Mouse (Mus musculus): ENCODE results near the gene Olfr1346. TPM values are rescaled to one million over a fixed set of nuclear protein-coding genes. Genes with fewer than 3 reads are reported as not detected.

The Olfr1346 gene
- polyA plus RNA-seq (2017; shearing (Covaris generic)) = not detected

GRCm38 (mm10) chr7:6466951-6467350 is at the start of gene Olfr1346:
TSS of gene Olfr1346 (plus strand) at chr7:6467101.

DNA sequence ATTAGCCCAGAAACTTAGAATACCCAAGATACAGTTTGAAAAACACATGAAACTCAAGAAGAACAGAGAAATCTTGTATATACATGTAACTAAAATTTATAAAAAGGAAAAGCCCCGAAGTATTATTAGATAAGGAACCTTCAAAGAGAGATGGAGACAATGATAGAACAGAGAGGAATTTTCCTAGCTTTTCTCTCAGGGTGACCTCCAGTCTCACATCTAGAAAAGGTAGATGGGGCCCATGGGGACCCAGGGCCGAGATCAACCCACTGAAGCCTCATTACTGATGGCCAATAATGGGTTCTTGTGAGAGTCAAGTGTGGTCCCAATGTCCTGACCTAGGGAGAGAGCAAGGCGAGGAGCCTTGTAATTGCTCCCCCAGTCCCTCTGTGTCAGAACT is 28.5 kb upstream of the Olfr1346 start, which contains the start of gene Olfr1344:
Gene Olfr1344, plus strand, starts transcription at position 301 of the 400 bp plus-strand sequence.

DNA sequence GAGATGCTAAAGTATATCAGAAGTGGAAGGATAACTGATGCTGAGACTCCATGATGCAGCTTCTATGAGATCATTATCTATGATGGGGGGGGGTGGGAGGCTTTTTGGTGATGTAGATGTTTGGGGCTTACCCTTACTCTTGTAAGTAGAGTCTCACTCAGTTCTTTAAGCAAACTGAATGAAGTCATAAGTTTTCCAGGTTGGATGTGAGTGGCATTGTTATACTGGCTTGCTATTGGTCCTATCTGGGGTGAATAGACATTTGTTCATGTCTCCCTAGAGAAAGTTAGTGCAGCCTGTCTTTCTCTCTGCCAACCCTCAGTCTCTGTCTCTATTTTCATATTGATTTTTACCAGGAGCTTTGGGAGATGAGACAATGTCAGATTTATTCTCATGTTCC is 11.0 kb upstream of the Olfr1346 start, which contains the start of gene Olfr1336:
Gene Olfr1336, plus strand, starts transcription at position 301 of the 400 bp plus-strand sequence.

GRCm38 (mm10) chr7:6486841-6487240 is 19.9 kb downstream of the Olfr1346 start, which contains the start of gene Olfr5:
TSS of gene Olfr5 (minus strand) at chr7:6486941.

GRCm38 (mm10) chr7:6499655-6500054 is 32.8 kb downstream of the Olfr1346 start, which contains the start of gene Olfr1347:
TSS of gene Olfr1347 (minus strand) at chr7:6499755.

DNA sequence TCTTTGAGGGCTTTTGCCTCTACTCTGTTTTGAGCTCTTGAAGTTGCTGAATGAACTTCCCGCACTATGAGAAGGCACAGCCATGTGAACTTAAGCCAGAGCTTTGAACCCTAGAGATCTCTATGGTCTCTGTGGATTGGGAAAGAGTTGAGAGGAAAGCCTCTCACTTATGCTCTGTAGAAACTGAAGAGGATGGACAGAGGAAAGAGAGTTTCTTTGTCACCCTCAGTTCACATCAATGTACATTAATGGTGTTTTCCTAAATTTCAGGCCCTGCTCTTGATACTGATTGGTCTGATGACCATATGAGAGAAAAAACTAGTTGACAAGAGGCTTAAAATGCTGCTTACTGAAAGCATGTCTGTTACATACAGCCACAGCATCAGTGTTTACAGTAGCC is 41.7 kb downstream of the Olfr1346 start, which contains the start of gene Olfr1348:
Gene Olfr1348, minus strand, starts transcription at position 101 of the 400 bp plus-strand sequence.

GRCm38 (mm10) chr7:6522850-6523249 is 55.9 kb downstream of the Olfr1346 start, which contains the start of gene Olfr1349:
TSS of gene Olfr1349 (minus strand) at chr7:6522950.

Other genes with a start within 250 kb of the Olfr1346 start
- gene Zscan5b, start 244.8 kb upstream of the Olfr1346 start, polyA plus RNA-seq (2017; shearing (Covaris generic)) = not detected
- not detected for gene Epp13, start 214.4 kb upstream of the Olfr1346 start, polyA plus RNA-seq (2017; shearing (Covaris generic))
- 8.0 TPM for gene Zfp667, start 180.5 kb upstream of the Olfr1346 start, polyA plus RNA-seq (2017; shearing (Covaris generic))
- 2.2 TPM for gene Zfp583, start 135.8 kb upstream of the Olfr1346 start, polyA plus RNA-seq (2017; shearing (Covaris generic))
- 0.65 TPM for gene Gm3854, start 123.3 kb upstream of the Olfr1346 start, polyA plus RNA-seq (2017; shearing (Covaris generic))
- gene Zfp78, start 103.8 kb upstream of the Olfr1346 start, polyA plus RNA-seq (2017; shearing (Covaris generic)) = 5.0 TPM
- gene Zfp28, start 83.8 kb upstream of the Olfr1346 start, polyA plus RNA-seq (2017; shearing (Covaris generic)) = 18.3 TPM
- gene Smim17, start 68.4 kb upstream of the Olfr1346 start, polyA plus RNA-seq (2017; shearing (Covaris generic)) = not detected
- not detected for gene Gm20715, start 56.8 kb upstream of the Olfr1346 start, polyA plus RNA-seq (2017; shearing (Covaris generic))
- not detected for gene Olfr1344, start 28.4 kb upstream of the Olfr1346 start, polyA plus RNA-seq (2017; shearing (Covaris generic))
- 0.04 TPM for gene Olfr1336, start 10.9 kb upstream of the Olfr1346 start, polyA plus RNA-seq (2017; shearing (Covaris generic))
- gene Olfr5, start 19.8 kb downstream of the Olfr1346 start, polyA plus RNA-seq (2017; shearing (Covaris generic)) = not detected
- not detected for gene Olfr1347, start 32.7 kb downstream of the Olfr1346 start, polyA plus RNA-seq (2017; shearing (Covaris generic))
- not detected for gene Olfr1348, start 41.6 kb downstream of the Olfr1346 start, polyA plus RNA-seq (2017; shearing (Covaris generic))
- gene Olfr1349, start 55.8 kb downstream of the Olfr1346 start, polyA plus RNA-seq (2017; shearing (Covaris generic)) = not detected
- gene Olfr1350, start 97.7 kb downstream of the Olfr1346 start, polyA plus RNA-seq (2017; shearing (Covaris generic)) = not detected
- gene Zim1, start 229.3 kb downstream of the Olfr1346 start, polyA plus RNA-seq (2017; shearing (Covaris generic)) = not detected

Measured in inflammation-experienced regulatory T-cells, adult 16 weeks (primary cell).